Mouse (Mus musculus): ENCODE results near the gene Rab17.

DNA sequence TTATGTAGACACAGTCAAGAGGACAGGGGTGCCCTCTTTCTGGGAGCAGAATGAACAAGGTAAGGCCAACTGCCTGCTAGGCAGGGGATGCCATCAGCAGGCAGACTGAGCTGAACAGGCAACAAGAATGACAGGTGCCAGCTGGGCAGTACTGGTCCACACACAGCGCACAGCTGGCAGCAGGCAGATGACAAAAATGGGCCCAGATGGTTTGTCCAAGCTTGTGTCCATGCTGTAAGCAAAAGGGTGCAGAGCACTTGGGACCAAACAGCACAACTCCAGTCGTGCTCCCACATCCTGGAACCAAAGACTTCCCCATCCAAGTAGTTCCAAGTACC, 4.1 kb upstream of the Rab17 start:
- no peak for TF ChIP-seq CTCF (IDR thresholded peaks at IDR 0.05; ENCODE audit: low read depth, low read length)
- no peak for TF ChIP-seq EP300 (IDR thresholded peaks at IDR 0.05; ENCODE audit: insufficient read depth, low read depth, low read length)
